Mouse (Mus musculus) heart, embryonic 13.5 days (tissue): ENCODE measurements around the gene Ulk4. TPM values are rescaled to one million over a fixed set of nuclear protein-coding genes. Genes with fewer than 3 reads are reported as not detected.
"Not testable (repeated sequence)": the region's sequence is repeated elsewhere in the genome, so short reads cannot be mapped to it uniquely, and the experiment has no call there.

Source experiments
- ATAC-seq: fragments of 200-750 bp; cut with Nextera tagmentation; 2 replicates; pipeline ENCODE4 v1.8.0; 2017; ENCODE audit warnings: moderate TSS enrichment; ENCODE audit not compliant: insufficient number of reproducible peaks, low FRiP score, low TSS enrichment; ENCODE audit errors: extremely low read depth
- H3K27ac ChIP-seq: fragments of 300-500 bp; sonication (generic); replicated peaks from 2 replicates; pipeline ENCODE4 v1.5.1; 2015; ENCODE audit warnings: moderate library complexity, mild to moderate bottlenecking, inconsistent platforms
- H3K27me3 ChIP-seq: fragments of 300-500 bp; sonication (generic); replicated peaks from 2 replicates; pipeline ENCODE4 v1.6.1; 2015; ENCODE audit warnings: mild to moderate bottlenecking, inconsistent platforms
- H3K36me3 ChIP-seq: fragments of 300-500 bp; sonication (generic); 2 replicates; pipeline ENCODE4 v1.6.1; 2015; ENCODE audit warnings: mild to moderate bottlenecking, inconsistent platforms
- H3K4me1 ChIP-seq: fragments of 300-500 bp; sonication (generic); 2 replicates; pipeline ENCODE4 v1.6.1; 2015; ENCODE audit warnings: inconsistent platforms
- H3K4me2 ChIP-seq: fragments of 300-500 bp; sonication (generic); 2 replicates; pipeline ENCODE4 v1.6.1; 2015; ENCODE audit warnings: inconsistent platforms, mild to moderate bottlenecking, moderate library complexity
- H3K4me3 ChIP-seq: fragments of 300-500 bp; sonication (generic); 2 replicates; pipeline ENCODE4 v1.5.1; 2015; ENCODE audit warnings: moderate library complexity, mild to moderate bottlenecking, inconsistent platforms
- H3K9ac ChIP-seq: fragments of 300-500 bp; sonication (generic); 2 replicates; pipeline ENCODE4 v1.6.1; 2015; ENCODE audit warnings: inconsistent platforms, mild to moderate bottlenecking, moderate library complexity
- H3K9me3 ChIP-seq: fragments of 300-500 bp; sonication (generic); 2 replicates; pipeline ENCODE4 v1.6.1; 2016; ENCODE audit warnings: inconsistent platforms
- WGBS: fragments of 180-500 bp; shearing (Covaris S2); methylation state at CpG from one replicate; pipeline ENCODE4 v1.1.7; 2015; ENCODE audit warnings: mixed read lengths; 5-methylcytosine and 5-hydroxymethylcytosine counted together
- polyA plus RNA-seq: library from polyadenylated mRNA; unstranded; fragments of >200 nt; fragmentation: Nextera tagmentation; extraction: Ambion mirVana; gene quantifications from 2 replicates; pipeline ENCODE4 v1.2.1, GENCODE M21; 2015

Ulk4 gene
- polyA plus RNA-seq, 1 experiment from 2014 or later = 95.9 TPM

DNA sequence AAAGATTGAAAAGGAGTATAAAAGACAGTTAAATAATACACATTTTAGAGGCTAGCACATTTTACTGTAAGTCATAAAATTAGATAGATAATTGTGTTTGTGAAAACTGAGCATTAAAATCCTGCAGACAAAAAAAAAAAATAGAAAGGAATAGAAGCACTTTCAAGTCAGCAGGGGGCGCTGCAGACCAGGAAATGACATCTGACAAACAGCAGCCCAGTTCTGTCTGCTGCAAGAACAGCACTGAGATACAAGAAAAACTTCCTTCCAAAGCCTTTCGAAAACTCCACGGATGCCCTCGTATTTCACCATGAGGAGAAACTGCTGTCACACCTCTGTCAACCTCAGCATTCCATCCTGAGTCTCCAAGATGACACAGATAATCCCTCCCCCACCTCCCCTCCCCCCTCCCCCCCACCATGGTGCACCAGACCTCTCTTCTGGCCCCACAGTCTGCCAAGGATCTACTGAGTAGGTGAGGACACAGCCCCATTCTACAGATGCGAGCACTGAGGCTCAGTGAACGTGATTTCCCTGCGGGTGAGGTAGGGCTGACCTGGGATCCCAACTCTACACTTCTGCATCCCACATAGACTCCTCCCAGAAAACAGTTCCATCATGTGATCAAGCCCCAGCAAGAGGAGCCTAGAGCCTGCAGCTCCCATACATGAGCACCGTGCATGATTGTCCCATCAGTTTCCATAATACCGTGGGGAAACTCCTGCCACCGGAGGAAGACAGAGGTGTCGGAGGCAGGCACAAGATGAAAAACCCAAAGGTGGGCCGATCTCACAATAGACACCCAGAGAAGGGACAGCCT lies 28.8 kb downstream of the Ulk4 start:
- Histone ChIP-seq H3K36me3 (no peaks in the 10 kb centered on the region), H3K27ac (no peak overlapping the region), H3K9ac (no peak overlapping the region), H3K4me2 (no peak overlapping the region), H3K4me1 (no peaks in the 10 kb centered on the region), H3K9me3 (no peaks in the 10 kb centered on the region), H3K4me3 (no peak overlapping the region), H3K27me3 (no peaks in the 10 kb centered on the region)
- no peak for ATAC-seq
- 55% methylated on average over 12 of the region's 12 CpGs for WGBS

DNA sequence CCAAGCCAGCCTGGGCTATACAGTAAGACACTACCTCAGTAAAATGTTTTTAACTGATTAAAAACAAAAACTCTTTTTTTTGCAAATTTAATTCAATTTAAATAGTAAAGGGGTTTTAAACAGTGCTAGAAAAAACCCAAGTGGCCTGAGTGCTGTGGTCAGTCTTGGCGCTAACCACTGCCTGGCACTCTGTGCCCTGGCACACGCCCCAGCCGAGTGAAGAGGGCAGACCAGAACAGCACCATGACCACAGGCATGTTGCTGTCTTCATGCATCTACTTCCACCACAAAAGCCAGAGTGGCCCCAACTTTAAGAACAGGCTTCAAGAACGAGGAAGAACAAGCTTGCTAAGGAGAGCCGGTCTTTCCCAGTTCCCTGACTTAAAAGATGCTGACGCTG lies 29.9 kb downstream of the Ulk4 start:
- H3K4me1 ChIP-seq = no peaks in the 10 kb centered on the region
- H3K36me3 ChIP-seq = no peaks in the 10 kb centered on the region
- ATAC-seq = no peak
- H3K9ac ChIP-seq = no peak overlapping the region
- 72% methylated on average over 6 of the region's 6 CpGs for WGBS
- no peak overlapping the region for H3K4me2 ChIP-seq
- no peak overlapping the region for H3K27ac ChIP-seq
- no peaks in the 10 kb centered on the region for H3K9me3 ChIP-seq
- no peaks in the 10 kb centered on the region for H3K27me3 ChIP-seq
- H3K4me3 ChIP-seq = no peak overlapping the region

- H3K27me3 ChIP-seq = peaks cover 11% of the 10 kb centered on the region
- no peak overlapping the region for H3K27ac ChIP-seq
- H3K4me1 ChIP-seq = no peaks in the 10 kb centered on the region
Observed at GRCm38 (mm10) chr9:121242331-121242730, 34.7 kb downstream of the Ulk4 start.

GRCm38 (mm10) chr9:121241806-121242205 lies 35.2 kb downstream of the Ulk4 start:
- no peaks in the 10 kb centered on the region for H3K4me1 ChIP-seq
- ATAC-seq = no peak
- H3K9ac ChIP-seq = no peak overlapping the region
- no peaks in the 10 kb centered on the region for H3K9me3 ChIP-seq
- H3K27me3 ChIP-seq = peaks cover 11% of the 10 kb centered on the region
- WGBS = 20% methylated on average over 5 of the region's 5 CpGs
- H3K4me3 ChIP-seq = no peak overlapping the region
- H3K36me3 ChIP-seq = no peaks in the 10 kb centered on the region
- no peak overlapping the region for H3K27ac ChIP-seq
- H3K4me2 ChIP-seq = no peak overlapping the region

More at GRCm38 (mm10) chr9:121242331-121242730, 34.7 kb downstream of the Ulk4 start:
- Histone ChIP-seq H3K9ac (no peak overlapping the region), H3K36me3 (no peaks in the 10 kb centered on the region), H3K9me3 (no peaks in the 10 kb centered on the region), H3K4me3 (no peak overlapping the region), H3K4me2 (no peak overlapping the region)
- no peak for ATAC-seq
- 79% methylated on average over 6 of the region's 6 CpGs for WGBS

GRCm38 (mm10) chr9:121241366-121241765 lies 35.6 kb downstream of the Ulk4 start:
- no peaks in the 10 kb centered on the region for H3K4me1 ChIP-seq
- no peaks in the 10 kb centered on the region for H3K9me3 ChIP-seq
- H3K36me3 ChIP-seq = no peaks in the 10 kb centered on the region
- peaks cover 11% of the 10 kb centered on the region for H3K27me3 ChIP-seq
- ATAC-seq = no peak
- no peak overlapping the region for H3K27ac ChIP-seq
- no peak overlapping the region for H3K9ac ChIP-seq
- WGBS = 74% methylated on average over 8 of the region's 8 CpGs
- no peak overlapping the region for H3K4me2 ChIP-seq
- no peak overlapping the region for H3K4me3 ChIP-seq

DNA sequence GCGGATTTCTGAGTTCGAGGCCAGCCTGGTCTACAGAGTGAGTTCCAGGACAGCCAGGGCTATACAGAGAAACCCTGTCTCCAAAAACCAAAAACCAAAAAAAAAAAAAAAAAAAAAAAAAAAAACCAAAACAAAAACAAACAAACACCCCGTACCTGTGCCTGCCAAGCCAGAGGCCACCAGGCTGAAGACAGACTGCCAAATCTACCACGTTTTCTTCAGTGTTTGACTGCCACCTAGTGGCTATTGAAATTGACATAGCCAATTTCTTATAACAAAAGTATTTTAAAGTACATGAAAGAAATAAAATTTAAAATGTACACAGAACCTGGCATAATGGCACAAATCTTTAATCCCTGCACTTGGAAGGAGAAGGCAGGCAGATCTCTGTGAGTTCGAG lies 36.8 kb downstream of the Ulk4 start:
- H3K9ac ChIP-seq, H3K4me1 ChIP-seq, H3K4me2 ChIP-seq, H3K36me3 ChIP-seq, ATAC-seq, H3K27ac ChIP-seq, H3K4me3 ChIP-seq, H3K9me3 ChIP-seq: not testable (repeated sequence)
- 34% methylated on average over 4 of the region's 5 CpGs for WGBS
- peaks cover 11% of the 10 kb centered on the region for H3K27me3 ChIP-seq

GRCm38 (mm10) chr9:121239571-121239970 lies 37.4 kb downstream of the Ulk4 start:
- no peak overlapping the region for H3K4me3 ChIP-seq
- H3K9ac ChIP-seq = no peak overlapping the region
- 77% methylated on average over 6 of the region's 6 CpGs for WGBS
- H3K9me3 ChIP-seq = no peaks in the 10 kb centered on the region
- H3K4me2 ChIP-seq = no peak overlapping the region
- no peak for ATAC-seq
- H3K36me3 ChIP-seq = no peaks in the 10 kb centered on the region
- H3K27ac ChIP-seq = no peak overlapping the region
- no peaks in the 10 kb centered on the region for H3K4me1 ChIP-seq
- H3K27me3 ChIP-seq = peaks cover 11% of the 10 kb centered on the region

DNA sequence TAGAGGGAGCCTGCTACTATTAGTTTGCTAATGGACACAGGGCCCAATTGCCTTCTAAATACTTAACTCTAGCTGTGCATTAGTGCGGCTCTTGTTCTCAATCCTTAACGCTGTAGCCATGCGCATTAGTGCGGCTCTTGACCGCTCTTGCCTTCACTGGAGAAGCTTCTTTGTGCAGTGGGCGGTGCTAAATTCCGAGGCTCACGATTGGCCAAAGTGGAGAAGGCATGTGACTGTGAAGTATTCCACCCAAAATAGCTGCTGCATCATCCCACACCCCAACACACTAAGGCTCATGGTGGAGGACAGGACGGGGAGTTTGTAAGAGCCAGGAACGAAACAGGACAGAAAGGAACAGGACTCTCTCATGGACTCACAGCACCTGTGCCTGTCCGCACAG lies 58.4 kb downstream of the Ulk4 start:
- no peaks in the 10 kb centered on the region for H3K27me3 ChIP-seq
- H3K36me3 ChIP-seq = no peaks in the 10 kb centered on the region
- no peak for ATAC-seq
- no peaks in the 10 kb centered on the region; the same call in 1 of the 2 replicates for H3K9me3 ChIP-seq
- peaks cover 6% of the 10 kb centered on the region; the same call in 1 of the 2 replicates for H3K4me1 ChIP-seq
- no peak overlapping the region for H3K4me2 ChIP-seq
- no peak overlapping the region for H3K27ac ChIP-seq
- H3K9ac ChIP-seq = no peak overlapping the region
- H3K4me3 ChIP-seq = no peak overlapping the region
- 70% methylated on average over 11 of the region's 11 CpGs for WGBS

- Histone ChIP-seq H3K9me3 (no peaks in the 10 kb centered on the region; the same call in 1 of the 2 replicates), H3K27ac (no peak overlapping the region), H3K4me1 (peaks cover 6% of the 10 kb centered on the region; the same call in 1 of the 2 replicates), H3K9ac (no peak overlapping the region), H3K36me3 (no peaks in the 10 kb centered on the region), H3K27me3 (no peaks in the 10 kb centered on the region), H3K4me3 (no peak overlapping the region), H3K4me2 (no peak overlapping the region)
- 81% methylated on average over 10 of the region's 10 CpGs for WGBS
- ATAC-seq = no peak
Observed at GRCm38 (mm10) chr9:121218230-121218629, 58.8 kb downstream of the Ulk4 start.

DNA sequence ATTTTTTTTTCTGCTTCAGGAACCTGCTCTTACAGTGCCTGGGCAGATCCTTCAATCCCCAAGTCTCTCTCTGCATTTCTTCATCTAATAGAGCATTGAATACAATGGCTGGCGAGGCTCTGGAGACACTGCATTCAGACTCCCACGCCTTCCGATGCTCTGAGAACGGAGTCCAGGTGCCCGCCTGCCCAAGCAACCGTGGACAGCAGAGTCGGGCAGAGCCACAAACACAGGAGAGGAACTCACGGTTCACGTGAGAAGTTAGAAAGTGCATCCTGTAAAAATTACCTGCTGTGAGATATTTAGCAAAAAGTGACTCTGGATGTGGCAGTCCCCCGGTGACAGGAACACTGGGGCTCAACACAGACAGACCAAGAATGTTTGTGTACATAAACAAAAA lies 59.3 kb downstream of the Ulk4 start:
- whole genome bisulfite sequencing = 87% methylated on average over 10 of the region's 10 CpGs
- Histone ChIP-seq H3K4me1 (peaks cover 6% of the 10 kb centered on the region; the same call in 1 of the 2 replicates), H3K4me3 (no peak overlapping the region), H3K9ac (no peak overlapping the region), H3K27me3 (no peaks in the 10 kb centered on the region), H3K36me3 (no peaks in the 10 kb centered on the region), H3K4me2 (no peak overlapping the region), H3K9me3 (no peaks in the 10 kb centered on the region; the same call in 1 of the 2 replicates), H3K27ac (no peak overlapping the region)
- ATAC-seq = no peak

DNA sequence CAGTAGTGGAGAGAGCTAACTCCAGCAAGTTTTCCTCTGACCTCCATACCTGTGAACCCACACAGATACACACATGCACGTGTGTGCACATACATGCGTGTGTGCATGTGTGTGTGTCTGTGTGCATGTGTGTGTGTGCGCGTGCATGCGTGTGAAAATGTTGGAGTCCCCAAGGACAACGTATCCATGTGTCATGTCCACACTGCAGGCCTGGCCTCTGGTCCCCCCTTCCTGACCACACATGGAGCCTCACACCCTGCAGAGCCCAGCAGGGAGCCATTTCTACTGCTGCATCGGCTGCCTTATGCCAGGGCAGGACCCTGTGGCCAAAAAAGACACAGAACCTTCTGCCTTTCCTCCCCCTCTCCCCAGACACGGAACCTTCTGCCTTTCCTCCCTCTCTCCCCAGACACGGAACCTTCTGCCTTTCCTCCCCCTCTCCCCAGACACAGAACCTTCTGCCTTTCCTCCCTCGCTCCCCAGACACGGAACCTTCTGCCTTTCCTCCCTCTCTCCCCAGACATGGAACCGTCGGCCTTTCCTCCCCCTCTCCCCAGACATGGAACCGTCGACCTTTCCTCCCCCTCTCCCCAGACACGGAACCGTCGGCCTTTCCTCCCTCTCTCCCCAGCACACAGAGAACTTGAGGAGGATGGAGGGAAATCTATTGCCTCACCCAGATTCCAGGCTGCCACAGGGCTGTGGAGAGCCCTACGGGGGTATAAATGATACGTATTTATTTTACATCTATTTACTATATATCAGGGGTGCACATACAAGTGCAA lies 60.3 kb downstream of the Ulk4 start:
- Histone ChIP-seq H3K27me3 (no peaks in the 10 kb centered on the region), H3K4me1 (peaks cover 6% of the 10 kb centered on the region; the same call in 1 of the 2 replicates), H3K27ac (no peak overlapping the region), H3K36me3 (no peaks in the 10 kb centered on the region), H3K9me3 (no peaks in the 10 kb centered on the region; the same call in 1 of the 2 replicates), H3K4me3 (no peak overlapping the region), H3K4me2 (no peak overlapping the region), H3K9ac (no peak overlapping the region)
- ATAC-seq = no peak
- 65% methylated on average over 20 of the region's 20 CpGs for WGBS
